Mouse (Mus musculus) heart, embryonic 10.5 days (tissue): ENCODE results near the gene Mbd6. TPM values are rescaled to one million over a fixed set of nuclear protein-coding genes. Genes with fewer than 3 reads are reported as not detected.

Experiments used
- polyA plus RNA-seq: library from polyadenylated mRNA; unstranded; fragments of >200 nt; fragmentation: Nextera tagmentation; extraction: Ambion mirVana; gene quantifications from 2 replicates; pipeline ENCODE4 v1.2.1, GENCODE M21; 2016

Gene Mbd6
- polyA plus RNA-seq, 1 experiment from 2014 or later = 16.9 TPM

Other genes starting within 250 kb of the Mbd6 start
- 46.4 and 54.8 TPM in 2 replicates for gene Mettl1, start 247.6 kb downstream of the Mbd6 start, polyA plus RNA-seq
- 0.18 and 0.23 TPM in 2 replicates for gene Eef1akmt3, start 247.5 kb downstream of the Mbd6 start, polyA plus RNA-seq
- gene Cyp27b1, start 240.8 kb downstream of the Mbd6 start, polyA plus RNA-seq = 0.09 TPM in 1 of 2 replicates, not detected in the other
- 0.15 and 0.24 TPM in 2 replicates for gene March9, start 228.8 kb downstream of the Mbd6 start, polyA plus RNA-seq
- gene Cdk4, start 225.5 kb downstream of the Mbd6 start, polyA plus RNA-seq = 1,495 and 2,024 TPM in 2 replicates
- 138 and 154 TPM in 2 replicates for gene Tspan31, start 218.8 kb downstream of the Mbd6 start, polyA plus RNA-seq
- gene Agap2, start 213.7 kb downstream of the Mbd6 start, polyA plus RNA-seq = 0.50 TPM in 1 of 2 replicates, not detected in the other
- gene Os9, start 167.9 kb downstream of the Mbd6 start, polyA plus RNA-seq = 44.4 and 48.8 TPM in 2 replicates
- 1.5 and 3.6 TPM in 2 replicates for gene B4galnt1, start 123.8 kb downstream of the Mbd6 start, polyA plus RNA-seq
- 9.2 and 12.9 TPM in 2 replicates for gene Slc26a10, start 108.4 kb downstream of the Mbd6 start, polyA plus RNA-seq
- gene Arhgef25, start 98.9 kb downstream of the Mbd6 start, polyA plus RNA-seq = 21.4 and 28.8 TPM in 2 replicates
- gene Dtx3, start 93.3 kb downstream of the Mbd6 start, polyA plus RNA-seq = 78.4 and 91.4 TPM in 2 replicates
- 27.9 and 29.3 TPM in 2 replicates for gene Pip4k2c, start 77.4 kb downstream of the Mbd6 start, polyA plus RNA-seq
- gene Kif5a, start 25.7 kb downstream of the Mbd6 start, polyA plus RNA-seq = 0.41 and 1.4 TPM in 2 replicates
- 155 and 167 TPM in 2 replicates for gene Dctn2, start 22.6 kb downstream of the Mbd6 start, polyA plus RNA-seq
- gene Mars, start 22.8 kb upstream of the Mbd6 start, polyA plus RNA-seq = 119 and 140 TPM in 2 replicates
- gene Arhgap9, start 32.9 kb upstream of the Mbd6 start, polyA plus RNA-seq = 0.87 and 3.1 TPM in 2 replicates
- 0.91 and 4.8 TPM in 2 replicates for gene Gli1, start 53.0 kb upstream of the Mbd6 start, polyA plus RNA-seq
- gene Inhbe, start 65.4 kb upstream of the Mbd6 start, polyA plus RNA-seq = 0.04 TPM in 1 of 2 replicates, not detected in the other
- gene Inhbc, start 81.4 kb upstream of the Mbd6 start, polyA plus RNA-seq = 0.31 TPM in 1 of 2 replicates, not detected in the other
- gene R3hdm2, start 91.3 kb upstream of the Mbd6 start, polyA plus RNA-seq = 30.7 and 33.3 TPM in 2 replicates
- gene Stac3, start 212.7 kb upstream of the Mbd6 start, polyA plus RNA-seq = 0.22 and 0.84 TPM in 2 replicates
- gene Ndufa4l2, start 225.9 kb upstream of the Mbd6 start, polyA plus RNA-seq = 7.8 and 9.0 TPM in 2 replicates
- 101 and 126 TPM in 2 replicates for gene Shmt2, start 233.4 kb upstream of the Mbd6 start, polyA plus RNA-seq
- gene Nxph4, start 245.5 kb upstream of the Mbd6 start, polyA plus RNA-seq = 0.16 and 0.33 TPM in 2 replicates